Mouse (Mus musculus) heart, embryonic 10.5 days (tissue): ENCODE measurements around the gene Duxf3. TPM values are rescaled to one million over a fixed set of nuclear protein-coding genes. Genes with fewer than 3 reads are reported as not detected.
"Not testable (repeated sequence)": the region's sequence is repeated elsewhere in the genome, so short reads cannot be mapped to it uniquely, and the experiment has no call there.

Source experiments
- DNase-seq: peaks from one replicate; pipeline ENCODE4 v3.0.0-alpha.2; 2017; ENCODE audit warnings: low spot score
- H3K27ac ChIP-seq: fragments of 300-500 bp; sonication (generic); 2 replicates; pipeline ENCODE4 v1.5.1; 2016; ENCODE audit warnings: mild to moderate bottlenecking
- H3K27me3 ChIP-seq: fragments of 300-500 bp; sonication (generic); 2 replicates; pipeline ENCODE4 v1.6.1; 2016; ENCODE audit warnings: mild to moderate bottlenecking; ENCODE audit not compliant: poor library complexity, insufficient read depth, severe bottlenecking
- H3K36me3 ChIP-seq: fragments of 300-500 bp; sonication (generic); 2 replicates; pipeline ENCODE4 v1.6.1; 2016; ENCODE audit warnings: mild to moderate bottlenecking, moderate library complexity
- H3K4me1 ChIP-seq: fragments of 300-500 bp; sonication (generic); 2 replicates; pipeline ENCODE4 v1.6.1; 2016; ENCODE audit warnings: mild to moderate bottlenecking
- H3K4me3 ChIP-seq: fragments of 300-500 bp; sonication (generic); 2 replicates; pipeline ENCODE4 v1.5.1; 2016; ENCODE audit warnings: mild to moderate bottlenecking, moderate library complexity
- H3K9me3 ChIP-seq: fragments of 300-500 bp; sonication (generic); 2 replicates; pipeline ENCODE4 v1.6.1; 2016; ENCODE audit warnings: mild to moderate bottlenecking, moderate library complexity
- WGBS: fragments of 180-500 bp; shearing (Covaris S2); methylation state at CpG from one replicate; pipeline ENCODE4 v1.1.7; 2016; 5-methylcytosine and 5-hydroxymethylcytosine counted together
- polyA plus RNA-seq: library from polyadenylated mRNA; unstranded; fragments of >200 nt; fragmentation: Nextera tagmentation; extraction: Ambion mirVana; gene quantifications from 2 replicates; pipeline ENCODE4 v1.2.1, GENCODE M21; 2016

Duxf3 gene
- not detected in 2 replicates for polyA plus RNA-seq

DNA sequence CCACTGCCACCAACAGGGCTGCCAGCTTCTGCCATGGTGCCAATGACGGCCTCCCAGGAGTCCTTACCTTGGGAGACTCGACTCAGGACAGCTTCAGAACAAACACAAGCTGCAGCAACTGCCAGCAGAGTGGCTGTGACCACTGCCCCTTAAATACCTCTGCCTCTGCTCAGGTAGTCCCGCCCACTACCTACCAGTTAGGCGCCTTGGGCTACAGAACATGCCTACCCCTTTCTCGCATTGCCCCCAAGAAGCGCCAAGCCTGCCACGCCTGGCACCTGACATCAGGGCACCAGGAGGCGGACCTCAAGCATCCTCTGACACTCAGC, at the start of gene Duxf3:
Duxf3 (minus strand) TSS at position 35 of the 329 bp plus-strand sequence.
- H3K9me3 ChIP-seq: peaks cover 17% of the 10 kb centered on the region
- H3K27ac ChIP-seq, H3K36me3 ChIP-seq, H3K4me1 ChIP-seq, DNase-seq, H3K4me3 ChIP-seq, H3K27me3 ChIP-seq: not testable (repeated sequence)
- 66% methylated on average over 6 of the region's 8 CpGs for WGBS

DNA sequence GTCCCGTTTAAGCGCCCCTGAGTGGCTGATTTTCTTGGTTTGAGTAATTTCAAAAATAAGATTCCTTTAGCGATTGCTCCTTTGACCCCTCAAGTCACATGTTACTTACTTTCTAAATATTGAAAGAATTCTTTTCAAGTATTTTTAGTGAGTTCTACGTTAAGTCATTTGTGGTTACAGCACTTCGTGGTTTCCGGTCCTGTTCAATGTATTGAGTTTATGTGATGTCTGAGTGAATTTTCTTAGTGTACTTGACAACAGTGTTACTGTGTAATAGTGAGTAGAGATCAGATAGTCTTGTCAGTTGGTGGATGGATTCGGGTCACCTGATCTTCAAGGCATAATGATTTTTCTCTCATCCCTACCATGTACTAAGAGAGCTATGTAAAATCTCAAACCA, 49.8 kb upstream of the Duxf3 start:
- peaks cover 74% of the 10 kb centered on the region for H3K36me3 ChIP-seq

DNA sequence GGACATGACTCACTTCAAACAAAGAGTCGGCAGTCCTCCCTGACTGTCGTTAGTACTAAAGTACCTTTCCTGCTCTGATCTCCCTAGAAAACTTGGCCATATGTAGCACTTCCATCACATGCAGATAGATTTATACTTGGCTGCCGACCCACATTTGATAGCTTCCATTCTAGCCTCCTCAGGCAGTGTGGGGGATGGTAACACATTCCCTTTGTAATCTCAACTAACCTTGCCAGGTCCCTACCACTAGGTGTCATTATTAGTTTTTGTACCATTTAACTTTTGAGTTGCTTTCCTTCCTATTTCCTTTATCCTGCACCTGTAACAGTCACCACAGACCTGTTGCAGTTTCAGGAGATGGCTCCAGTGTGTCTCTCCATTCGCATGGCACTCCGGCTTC, 26.0 kb upstream of the Duxf3 start:
- Histone ChIP-seq H3K27me3 (no peaks in the 10 kb centered on the region), H3K4me1 (peaks cover 3% of the 10 kb centered on the region; the same call in 1 of the 2 replicates), H3K9me3 (no peaks in the 10 kb centered on the region), H3K4me3 (no peak overlapping the region), H3K27ac (no peak overlapping the region), H3K36me3 (peaks cover 37% of the 10 kb centered on the region)
- 73% methylated on average over 5 of the region's 5 CpGs for WGBS
- no peak for DNase-seq

More for the DNA sequence above, 49.8 kb upstream of the Duxf3 start:
- no peaks in the 10 kb centered on the region for H3K4me1 ChIP-seq
- peaks cover 35% of the 10 kb centered on the region for H3K27me3 ChIP-seq
- no peak overlapping the region for H3K4me3 ChIP-seq
- no peak for DNase-seq
- H3K27ac ChIP-seq: no peak overlapping the region
- 90% methylated on average over 7 of the region's 7 CpGs for WGBS
- no peaks in the 10 kb centered on the region for H3K9me3 ChIP-seq

DNA sequence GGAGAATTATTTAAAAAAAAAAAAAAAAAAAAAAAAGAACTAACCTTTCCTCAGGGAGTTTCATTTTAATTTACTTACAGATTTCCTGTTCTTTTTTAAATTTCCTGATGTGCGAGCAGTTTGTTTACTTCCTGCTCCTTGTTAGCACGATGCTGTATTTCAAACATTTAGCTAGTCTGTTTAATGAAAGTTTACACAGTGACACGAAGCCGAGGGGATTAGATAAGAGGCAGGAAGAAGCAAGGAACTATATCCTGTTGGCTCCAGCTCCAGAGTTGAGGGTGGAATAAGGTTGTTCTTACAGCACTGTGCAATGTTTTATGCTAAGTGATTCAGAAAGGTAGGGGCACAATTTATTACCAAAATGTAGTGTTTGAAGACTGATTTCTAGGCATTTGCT, 23.5 kb upstream of the Duxf3 start:
- no peak for DNase-seq
- WGBS: 6% methylated on average over 4 of the region's 4 CpGs

DNA sequence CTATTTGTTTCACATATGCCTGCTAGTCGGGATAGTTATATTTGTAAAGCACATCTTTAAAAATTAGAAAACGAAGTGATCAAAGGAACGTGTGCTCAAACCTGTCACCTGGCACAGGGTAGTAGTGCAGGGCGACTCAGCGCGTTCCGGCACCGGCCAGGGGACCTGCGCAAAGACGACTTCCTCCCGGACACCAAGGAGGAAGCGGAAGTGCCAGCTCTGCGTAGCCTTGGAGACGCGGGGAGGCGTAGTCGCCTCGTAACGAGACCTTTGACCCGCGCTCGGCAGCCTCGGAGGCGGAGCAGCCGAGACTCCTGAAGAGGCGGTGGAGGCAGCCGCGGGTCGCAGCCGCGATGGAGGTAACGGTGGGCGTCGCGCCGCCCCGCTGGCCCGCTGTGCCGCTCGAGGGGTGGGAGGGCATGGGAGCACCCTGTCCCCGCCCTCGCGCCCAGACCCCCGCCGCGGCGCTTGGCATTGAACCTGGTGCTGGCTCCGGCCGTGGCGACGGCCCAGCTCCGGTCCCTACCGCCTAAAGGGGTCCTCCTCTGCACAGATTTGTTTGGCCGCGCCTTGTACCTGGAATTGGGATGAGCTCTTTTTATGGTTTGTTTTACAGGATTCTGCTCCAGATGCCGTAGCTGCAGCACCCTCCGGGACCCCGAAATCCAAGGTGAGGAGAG, 22.9 kb upstream of the Duxf3 start, which contains the start of gene Gcc2:
Gcc2 (plus strand) TSS at position 285 of the 680 bp plus-strand sequence.
- no peaks in the 10 kb centered on the region for H3K9me3 ChIP-seq
- H3K27ac ChIP-seq: peak within 1 kb of the TSS; percentile 92
- no peaks in the 10 kb centered on the region for H3K27me3 ChIP-seq
- H3K36me3 ChIP-seq: peaks cover 20% of the 10 kb centered on the region
- DNase-seq: peak; percentile 98
- peaks cover 3% of the 10 kb centered on the region; the same call in 1 of the 2 replicates for H3K4me1 ChIP-seq
- under 1% methylated on average over 58 of the region's 58 CpGs for WGBS
- H3K4me3 ChIP-seq: peak within 1 kb of the TSS; percentile 91

More for the DNA sequence above, 23.5 kb upstream of the Duxf3 start:
- peaks cover 3% of the 10 kb centered on the region; the same call in 1 of the 2 replicates for H3K4me1 ChIP-seq
- H3K27ac ChIP-seq: peak overlapping the region; percentile 92; the same call in 1 of the 2 replicates
- H3K9me3 ChIP-seq: no peaks in the 10 kb centered on the region
- peaks cover 22% of the 10 kb centered on the region for H3K36me3 ChIP-seq
- no peaks in the 10 kb centered on the region for H3K27me3 ChIP-seq
- peak overlapping the region; percentile 91 for H3K4me3 ChIP-seq

DNA sequence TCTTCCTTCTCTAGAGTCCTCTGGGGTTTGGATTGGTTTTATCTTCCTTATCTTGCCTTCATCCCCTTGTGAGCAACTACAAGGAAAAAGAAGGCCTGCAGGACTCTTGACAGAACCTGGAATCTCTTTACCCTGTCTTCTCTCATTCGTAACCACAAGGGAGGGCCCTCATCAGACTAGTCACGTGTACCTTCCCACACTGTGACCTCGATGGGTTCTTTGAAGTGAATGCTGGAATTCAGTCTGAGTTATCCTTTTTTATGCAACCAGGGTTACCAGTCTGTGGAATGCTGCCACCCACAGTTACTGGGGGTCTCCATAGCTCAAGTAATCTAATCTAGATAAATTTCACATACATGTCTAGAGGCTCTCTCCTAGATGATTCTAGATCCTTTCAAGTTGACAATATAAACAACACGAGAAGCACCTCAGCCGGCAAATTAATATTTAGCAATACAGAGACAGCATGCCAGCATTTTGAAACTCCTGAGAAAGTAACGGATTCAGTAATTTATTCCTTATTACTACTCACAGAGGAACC, 22.2 kb upstream of the Duxf3 start:
- 43% methylated on average over 6 of the region's 6 CpGs for WGBS
- Histone ChIP-seq H3K27me3 (no peaks in the 10 kb centered on the region), H3K36me3 (peaks cover 14% of the 10 kb centered on the region; the same call in 1 of the 2 replicates), H3K27ac (peak overlapping the region; percentile 92; the same call in 1 of the 2 replicates), H3K9me3 (no peaks in the 10 kb centered on the region), H3K4me3 (peak overlapping the region; percentile 91), H3K4me1 (peaks cover 3% of the 10 kb centered on the region; the same call in 1 of the 2 replicates)
- DNase-seq: no peak

DNA sequence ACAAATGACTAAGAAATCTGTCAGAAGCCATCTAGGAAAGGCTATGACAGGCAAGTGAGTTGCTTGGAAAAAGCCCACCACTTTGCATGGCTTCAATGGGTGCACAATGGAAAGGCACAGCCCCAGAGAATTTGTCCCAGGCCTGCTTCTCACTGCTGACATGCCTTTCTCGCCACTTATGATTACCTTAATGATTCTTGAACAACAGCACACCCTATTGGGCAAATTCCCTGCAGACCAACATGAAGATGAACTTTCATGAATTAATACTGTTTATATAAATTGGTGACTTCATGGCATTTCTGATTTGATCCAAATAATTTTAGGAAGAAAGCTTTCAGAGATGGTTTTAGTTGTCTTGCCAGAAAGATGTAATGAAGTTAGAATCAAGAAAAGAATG, 17.1 kb upstream of the Duxf3 start:
- Histone ChIP-seq H3K36me3 (no peaks in the 10 kb centered on the region), H3K4me1 (peaks cover under 1% of the 10 kb centered on the region; the same call in 1 of the 2 replicates), H3K27ac (no peak overlapping the region), H3K27me3 (no peaks in the 10 kb centered on the region), H3K9me3 (no peaks in the 10 kb centered on the region), H3K4me3 (no peak overlapping the region)
- 23% methylated on average over 1 of the region's 1 CpGs for WGBS
- no peak for DNase-seq

DNA sequence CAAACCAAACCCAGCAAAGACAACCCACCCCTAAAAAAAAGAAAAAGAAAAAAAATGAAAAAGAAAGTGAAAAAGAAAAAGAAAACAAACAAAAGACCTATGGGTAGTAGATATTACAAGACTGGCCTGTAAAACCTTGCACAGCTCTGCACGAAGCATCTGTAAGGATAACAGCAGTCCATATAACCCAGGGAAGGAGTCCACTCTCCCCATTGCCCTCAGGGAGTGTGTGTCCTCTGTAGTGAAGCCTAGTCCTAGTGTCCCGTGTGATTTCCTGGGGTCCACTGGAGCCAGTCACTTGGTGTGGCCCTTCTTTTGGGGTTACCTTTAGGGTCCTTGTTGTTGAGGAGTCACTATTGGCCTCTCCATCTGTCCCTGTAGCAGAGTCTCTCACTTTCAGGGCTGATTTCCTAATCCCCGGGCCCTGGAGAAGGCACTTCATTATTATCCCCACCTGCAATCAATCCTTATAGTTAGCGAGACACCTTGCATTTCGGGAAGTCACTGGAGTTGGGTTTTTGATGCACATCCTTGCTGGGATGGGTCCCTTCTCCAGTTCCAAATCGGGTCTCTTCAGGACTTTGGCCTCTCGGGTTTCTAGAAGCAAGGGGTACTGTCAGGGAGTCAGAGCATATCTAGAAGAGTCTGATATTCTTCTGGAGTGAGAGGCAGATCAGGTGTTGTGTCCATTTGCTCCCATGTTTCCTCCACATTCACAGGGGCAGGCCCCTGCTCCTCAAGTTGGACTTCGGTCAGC, 6.7 kb upstream of the Duxf3 start:
- not testable (repeated sequence) for H3K36me3 ChIP-seq, H3K27ac ChIP-seq, H3K4me3 ChIP-seq, H3K27me3 ChIP-seq, H3K9me3 ChIP-seq, H3K4me1 ChIP-seq
- DNase-seq: peak; percentile 94
- WGBS: 73% methylated on average over 8 of the region's 8 CpGs

DNA sequence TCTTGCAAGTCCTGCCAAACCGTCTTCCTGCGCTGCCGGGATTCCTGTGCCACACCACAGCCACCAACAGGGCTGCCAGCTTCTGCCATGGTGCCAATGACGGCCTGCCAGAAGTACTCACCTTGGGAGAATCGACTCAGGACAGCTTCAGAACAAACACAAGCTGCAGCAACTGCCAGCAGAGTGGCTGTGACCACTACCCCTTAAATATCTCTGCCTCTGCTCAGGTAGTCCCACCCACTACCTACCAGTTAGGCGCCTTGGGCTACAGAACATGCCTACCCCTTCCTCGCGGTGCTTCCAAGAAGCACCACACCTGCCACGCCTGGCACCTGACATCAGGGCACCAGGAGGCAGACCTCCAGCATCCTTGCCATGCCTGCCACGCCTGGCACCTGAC, 4.1 kb upstream of the Duxf3 start, which contains the start of gene Gm4981:
Gm4981 (minus strand) TSS at position 89 of the 400 bp plus-strand sequence.
- H3K4me3 ChIP-seq: no peak within 1 kb of the TSS
- no peaks in the 10 kb centered on the region for H3K36me3 ChIP-seq
- H3K4me1 ChIP-seq: no peaks in the 10 kb centered on the region
- H3K9me3 ChIP-seq: peaks cover 18% of the 10 kb centered on the region
- DNase-seq: peak; percentile 83
- no peak within 1 kb of the TSS for H3K27ac ChIP-seq
- H3K27me3 ChIP-seq: no peaks in the 10 kb centered on the region
- 84% methylated on average over 10 of the region's 10 CpGs for WGBS

DNA sequence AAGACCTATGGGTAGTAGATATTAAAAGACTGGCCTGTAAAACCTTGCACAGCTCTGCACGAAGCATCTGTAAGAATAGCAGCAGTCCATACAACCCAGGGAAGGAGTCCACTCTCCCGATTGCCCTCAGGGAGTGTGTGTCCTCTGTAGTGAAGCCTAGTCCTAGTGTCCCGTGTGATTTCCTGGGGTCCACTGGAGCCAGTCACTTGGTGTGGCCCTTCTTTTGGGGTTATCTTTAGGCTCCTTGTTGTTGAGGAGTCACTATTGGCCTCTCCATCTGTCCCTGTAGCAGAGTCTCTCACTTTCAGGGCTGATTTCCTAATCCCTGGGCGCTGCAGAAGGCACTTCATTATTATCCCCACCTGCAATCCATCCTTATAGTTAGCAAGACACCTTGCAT, 2.5 kb upstream of the Duxf3 start:
- H3K36me3 ChIP-seq, H3K4me1 ChIP-seq, DNase-seq, H3K27me3 ChIP-seq, H3K27ac ChIP-seq, H3K4me3 ChIP-seq: not testable (repeated sequence)
- 76% methylated on average over 4 of the region's 4 CpGs for WGBS
- peaks cover 22% of the 10 kb centered on the region for H3K9me3 ChIP-seq

DNA sequence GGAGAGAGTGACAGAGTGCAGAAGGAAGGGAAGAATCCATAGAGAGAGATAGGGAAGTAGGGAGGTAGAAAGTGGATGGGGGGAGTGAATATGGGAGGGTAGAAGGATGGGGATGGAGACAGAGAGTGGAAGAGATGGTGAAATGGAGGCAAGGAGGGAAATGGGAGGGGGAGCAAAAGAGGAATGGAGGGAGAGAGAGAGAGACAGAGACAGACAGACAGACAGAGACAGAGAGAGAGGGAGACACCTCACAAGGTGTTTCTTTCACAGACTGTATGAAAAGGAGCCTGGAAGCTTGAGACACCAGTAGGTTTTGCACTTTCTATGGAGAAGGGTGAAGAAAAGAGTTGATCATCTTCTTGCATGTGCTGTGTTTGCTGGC, 1.3 kb upstream of the Duxf3 start:
- H3K36me3 ChIP-seq, DNase-seq, H3K4me3 ChIP-seq, H3K27ac ChIP-seq, H3K4me1 ChIP-seq, H3K27me3 ChIP-seq: not testable (repeated sequence)
- peaks cover 19% of the 10 kb centered on the region for H3K9me3 ChIP-seq

DNA sequence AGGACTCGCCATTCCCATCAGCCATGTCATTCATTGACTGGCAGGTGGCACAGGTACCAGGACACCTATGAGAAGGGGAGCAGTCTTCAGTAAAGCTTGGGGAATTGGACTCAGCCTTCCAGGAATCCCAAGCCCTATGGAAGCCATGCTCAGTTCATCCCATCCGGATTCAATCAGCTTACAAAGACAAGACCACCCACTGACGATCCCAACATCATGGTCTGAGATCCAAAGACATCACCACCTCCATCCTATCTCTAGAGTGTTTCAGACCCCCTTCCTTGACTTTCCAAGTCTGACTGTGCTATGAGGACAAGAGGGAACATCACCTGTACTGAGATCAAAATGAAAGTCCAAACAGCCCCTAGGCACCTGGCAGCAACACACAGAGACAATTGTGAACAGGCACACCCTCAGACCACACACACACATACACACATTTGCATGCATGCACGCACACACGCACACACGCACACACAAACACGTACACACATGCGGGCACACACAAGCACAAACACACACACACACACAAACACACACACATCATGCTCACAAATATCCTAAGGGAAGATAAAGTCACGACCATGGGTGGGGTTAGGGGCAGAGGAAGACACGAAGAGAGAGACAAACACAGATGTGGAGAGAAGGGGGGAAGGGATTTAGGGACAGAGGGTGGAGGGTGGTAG, 722 bp upstream of the Duxf3 start:
- H3K36me3 ChIP-seq, H3K27ac ChIP-seq, H3K27me3 ChIP-seq, DNase-seq, H3K4me1 ChIP-seq, H3K4me3 ChIP-seq: not testable (repeated sequence)
- peaks cover 19% of the 10 kb centered on the region for H3K9me3 ChIP-seq
- WGBS: 71% methylated on average over 10 of the region's 10 CpGs
